Mouse (Mus musculus) ES-E14 (cell line): ENCODE measurements around the gene Cypt3. TPM values are rescaled to one million over a fixed set of nuclear protein-coding genes. Genes with fewer than 3 reads are reported as not detected.

Experiments
- DNase-seq: peaks from one replicate; pipeline ENCODE4 v3.0.0-alpha.2; 2013; ENCODE audit warnings: low read depth, low spot score
- H3K27ac ChIP-seq: 2 replicates; pipeline ENCODE4 v1.5.1; 2012; ENCODE audit warnings: low read depth, mild to moderate bottlenecking, low read length, moderate library complexity, mixed read lengths; ENCODE audit not compliant: poor library complexity, insufficient read depth, severe bottlenecking
- H3K36me3 ChIP-seq: 2 replicates; pipeline ENCODE4 v1.6.1; 2012; ENCODE audit warnings: mild to moderate bottlenecking, low read length, moderate library complexity, mixed read lengths; ENCODE audit not compliant: control insufficient read depth, poor library complexity, insufficient read depth, severe bottlenecking
- H3K4me1 ChIP-seq, 2 experiments: fragments of 150-350 bp in 1 of 2; sonication (generic) in 1 of 2; 2 replicates each; pipeline ENCODE4 v1.6.1; 2012; ENCODE audit warnings: low read length in 2 of 2, mild to moderate bottlenecking in 1 of 2, mixed read lengths in 1 of 2; ENCODE audit not compliant: control insufficient read depth in 2 of 2, insufficient read depth in 2 of 2, poor library complexity in 1 of 2
- H3K4me3 ChIP-seq, 2 experiments: fragments of 150-350 bp in 1 of 2; sonication (generic) in 1 of 2; 2 replicates each; pipeline ENCODE4 v1.5.1; 2012; ENCODE audit warnings: low read length in 2 of 2, low read depth in 1 of 2, mild to moderate bottlenecking in 1 of 2, mixed read lengths in 1 of 2; ENCODE audit not compliant: insufficient read depth in 1 of 2, poor library complexity in 1 of 2, severe bottlenecking in 1 of 2
- H3K9ac ChIP-seq: 2 replicates; pipeline ENCODE4 v1.6.1; 2012; ENCODE audit warnings: low read depth, mild to moderate bottlenecking, low read length, mixed read lengths; ENCODE audit not compliant: poor library complexity, insufficient read depth, severe bottlenecking
- H3K9me3 ChIP-seq: fragments of 150-350 bp; sonication (generic); 2 replicates; pipeline ENCODE4 v1.6.1; 2012; ENCODE audit warnings: low read depth, mild to moderate bottlenecking, low read length; ENCODE audit not compliant: control insufficient read depth, insufficient read depth
- CHD2 ChIP-seq: IDR thresholded peaks from 2 replicates; pipeline ENCODE4 v1.6.1; 2014; ENCODE audit warnings: mild to moderate bottlenecking, low read depth, low read length, inconsistent platforms
- HCFC1 ChIP-seq: IDR thresholded peaks from 2 replicates; pipeline ENCODE4 v1.6.1; 2012; ENCODE audit warnings: low read length, inconsistent platforms, borderline replicate concordance; ENCODE audit not compliant: insufficient read depth
- MAFK ChIP-seq: IDR thresholded peaks from 2 replicates; pipeline ENCODE4 v1.6.1; 2014; ENCODE audit warnings: mild to moderate bottlenecking, low read depth, low read length, inconsistent platforms; ENCODE audit not compliant: insufficient read depth
- ZC3H11A ChIP-seq: IDR thresholded peaks from 2 replicates; pipeline ENCODE4 v1.6.1; 2012; ENCODE audit warnings: low read depth, mild to moderate bottlenecking, inconsistent platforms, low read length, borderline replicate concordance
- ZNF384 ChIP-seq: IDR thresholded peaks from 2 replicates; pipeline ENCODE4 v1.6.1; 2012; ENCODE audit warnings: low read depth, low read length, inconsistent platforms
- in situ Hi-C, 2 experiments: fragments of 600-800 bp; cut with MboI; formaldehyde crosslinking; loops; one replicate each; pipeline ENCODE4 v1.15.1; 2025; ENCODE audit warnings: low sequenced_read_pairs in 2 of 2, inconsistent platforms in 1 of 2; ENCODE audit not compliant: unreplicated experiment in 2 of 2
- total RNA-seq: library from RNA; depleted of rRNA; stranded (reverse); fragments of 300-350 nt; gene quantifications from 2 replicates; pipeline ENCODE4 v1.2.3, GENCODE M21; 2012; rRNA removed

The Cypt3 gene
- total RNA-seq = 1.0 TPM in 1 of 2 replicates, not detected in the other

DNA sequence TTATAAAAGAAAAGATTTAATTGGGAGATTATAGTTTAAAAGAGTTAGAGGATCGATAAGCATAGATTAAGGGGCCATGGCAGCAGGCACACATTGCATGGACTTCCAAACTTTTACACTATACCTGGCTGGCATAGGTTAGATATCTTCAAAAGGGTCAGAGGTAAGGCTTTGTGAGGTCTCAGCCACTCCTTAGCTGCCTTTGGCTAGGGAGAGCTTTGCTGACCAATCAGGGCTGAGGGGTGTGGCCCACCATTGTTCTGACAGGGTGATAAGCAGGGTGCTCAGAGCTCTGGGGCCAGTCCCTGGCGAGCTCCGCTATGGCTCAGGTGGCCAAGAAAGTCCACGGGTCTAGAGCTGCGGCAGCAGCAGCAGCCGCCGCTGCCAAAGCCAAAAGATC is at the start of gene Cypt3:
Cypt3 (plus strand) TSS at position 301 of the 400 bp plus-strand sequence.
- Histone ChIP-seq H3K4me1 (no peaks in the 10 kb centered on the region; a peak in 1 of 4 replicates), H3K36me3 (no peaks in the 10 kb centered on the region), H3K9me3 (no peaks in the 10 kb centered on the region), H3K27ac (no peak within 1 kb of the TSS), H3K9ac (no peak within 1 kb of the TSS), H3K4me3 (peak within 1 kb of the TSS in 1 of 2 experiments; percentile 39; a peak in 1 of 4 replicates)
- in situ Hi-C loops = no loop called here
- TF ChIP-seq CHD2 (no peak), ZNF384 (no peak), ZC3H11A (no peak), MAFK (no peak), HCFC1 (no peak)
- DNase-seq = no peak

- Histone ChIP-seq H3K27ac (no peak overlapping the region), H3K9ac (no peak overlapping the region), H3K9me3 (no peaks in the 10 kb centered on the region), H3K36me3 (no peaks in the 10 kb centered on the region), H3K4me1 (no peaks in the 10 kb centered on the region), H3K4me3 (no peak overlapping the region)
- in situ Hi-C loops = no loop called here
- no peak for DNase-seq
- no peak for TF ChIP-seq ZC3H11A
Measured at GRCm38 (mm10) chrX:153515491-153515890, 42.9 kb upstream of the Cypt3 start.

DNA sequence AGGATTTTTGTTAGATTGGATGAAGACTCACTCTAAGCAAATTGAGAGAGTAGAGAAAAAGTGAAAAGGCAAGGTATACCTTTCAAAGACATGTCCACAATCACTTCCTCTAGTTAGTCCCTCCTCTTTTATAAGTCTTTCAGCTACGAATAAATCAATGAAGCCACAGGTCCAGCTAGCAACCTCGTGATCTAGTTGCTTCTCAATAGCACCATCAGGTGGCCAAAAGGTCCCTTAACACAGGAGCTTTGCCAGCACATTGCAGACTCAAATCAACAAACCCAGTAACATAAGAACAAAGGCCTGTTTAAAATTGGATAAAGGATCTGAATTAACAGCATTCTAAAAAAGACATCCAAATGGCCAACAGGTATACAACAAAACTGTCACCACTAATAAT is 30.0 kb upstream of the Cypt3 start:
- no peaks in the 10 kb centered on the region for H3K4me1 ChIP-seq
- H3K27ac ChIP-seq = no peak overlapping the region
- in situ Hi-C loops = no loop called here
- TF ChIP-seq CHD2 (no peak), MAFK (no peak), ZNF384 (no peak), ZC3H11A (no peak), HCFC1 (no peak)
- no peaks in the 10 kb centered on the region for H3K9me3 ChIP-seq
- DNase-seq = no peak
- no peak overlapping the region for H3K4me3 ChIP-seq
- no peaks in the 10 kb centered on the region for H3K36me3 ChIP-seq
- no peak overlapping the region for H3K9ac ChIP-seq

DNA sequence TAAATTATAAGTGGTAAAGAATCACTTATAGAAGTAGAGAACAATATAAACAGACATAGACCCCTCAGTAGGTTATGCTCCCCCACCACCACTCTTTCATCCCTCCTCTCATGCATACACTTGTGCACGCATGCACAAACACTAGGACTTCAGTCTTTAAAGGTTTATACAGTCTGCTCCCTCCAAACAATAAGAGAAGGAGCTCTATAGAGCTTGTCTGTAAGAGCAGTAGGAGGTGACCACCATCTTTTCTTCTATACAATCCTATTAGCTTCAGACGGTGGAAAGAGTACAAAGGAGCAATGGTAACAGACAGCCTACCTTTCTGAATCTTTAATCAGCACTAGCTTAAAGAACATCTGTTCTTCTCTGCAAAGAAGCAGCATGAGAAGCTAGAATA is 1.8 kb upstream of the Cypt3 start:
- no peak for DNase-seq
- Histone ChIP-seq H3K4me3 (no peak overlapping the region), H3K4me1 (no peaks in the 10 kb centered on the region; a peak in 1 of 4 replicates), H3K27ac (no peak overlapping the region), H3K9ac (no peak overlapping the region), H3K9me3 (no peaks in the 10 kb centered on the region), H3K36me3 (no peaks in the 10 kb centered on the region)
- in situ Hi-C loops = no loop called here
- TF ChIP-seq ZC3H11A (no peak), CHD2 (no peak), ZNF384 (no peak), MAFK (no peak), HCFC1 (no peak)

- no peaks in the 10 kb centered on the region for H3K9me3 ChIP-seq
Measured at GRCm38 (mm10) chrX:153564650-153565049, 6.3 kb downstream of the Cypt3 start.

More at GRCm38 (mm10) chrX:153564650-153565049, 6.3 kb downstream of the Cypt3 start:
- no peaks in the 10 kb centered on the region for H3K36me3 ChIP-seq
- no peak for TF ChIP-seq HCFC1
- TF ChIP-seq ZC3H11A = no peak
- no peak for TF ChIP-seq CHD2
- TF ChIP-seq MAFK = no peak
- no peak for TF ChIP-seq ZNF384
- DNase-seq = no peak
- H3K4me3 ChIP-seq = no peak overlapping the region
- no peak overlapping the region for H3K9ac ChIP-seq
- no peaks in the 10 kb centered on the region for H3K4me1 ChIP-seq
- H3K27ac ChIP-seq = no peak overlapping the region
- in situ Hi-C loops = no loop called here
